Mouse (Mus musculus) stomach, embryonic 16.5 days (tissue): ENCODE results near the gene Zbtb11. TPM values are rescaled to one million over a fixed set of nuclear protein-coding genes. Genes with fewer than 3 reads are reported as not detected.

Experiments used
- ATAC-seq: fragments of 200-750 bp; cut with Nextera tagmentation; 2 replicates; pipeline ENCODE4 v1.8.0; 2017; ENCODE audit warnings: moderate number of reproducible peaks, moderate TSS enrichment; ENCODE audit not compliant: insufficient read depth, low FRiP score
- H3K27ac ChIP-seq: fragments of 300-500 bp; sonication (generic); 2 replicates; pipeline ENCODE4 v1.5.1; 2014; ENCODE audit warnings: low read length
- H3K27me3 ChIP-seq: fragments of 300-500 bp; sonication (generic); 2 replicates; pipeline ENCODE4 v1.6.1; 2014; ENCODE audit warnings: low read length, control low read depth, mixed read lengths; ENCODE audit not compliant: control insufficient read depth, insufficient read depth
- H3K36me3 ChIP-seq: fragments of 300-500 bp; sonication (generic); 2 replicates; pipeline ENCODE4 v1.6.1; 2014; ENCODE audit warnings: low read length; ENCODE audit not compliant: control insufficient read depth, insufficient read depth
- H3K4me1 ChIP-seq: fragments of 300-500 bp; sonication (generic); 2 replicates; pipeline ENCODE4 v1.6.1; 2014; ENCODE audit warnings: low read length, control low read depth, mixed read lengths; ENCODE audit not compliant: control insufficient read depth, insufficient read depth
- H3K4me2 ChIP-seq: fragments of 300-500 bp; sonication (generic); 2 replicates; pipeline ENCODE4 v1.6.1; 2014; ENCODE audit warnings: low read depth, low read length, mixed read lengths
- H3K4me3 ChIP-seq: fragments of 300-500 bp; sonication (generic); replicated peaks from 2 replicates; pipeline ENCODE4 v1.5.1; 2014; ENCODE audit warnings: mild to moderate bottlenecking, low read length
- H3K9ac ChIP-seq: fragments of 300-500 bp; sonication (generic); 2 replicates; pipeline ENCODE4 v1.6.1; 2014; ENCODE audit warnings: low read length
- H3K9me3 ChIP-seq: fragments of 300-500 bp; sonication (generic); replicated peaks from 2 replicates; pipeline ENCODE4 v1.6.1; 2016; ENCODE audit warnings: low read length, control low read depth; ENCODE audit not compliant: control insufficient read depth
- WGBS: fragments of 180-500 bp; shearing (Covaris S2); extraction: QIAGEN DNeasy Blood & Tissue Kit; methylation state at CpG from one replicate; pipeline ENCODE4 v1.1.7; 2014; 5-methylcytosine and 5-hydroxymethylcytosine counted together
- polyA plus RNA-seq: library from polyadenylated mRNA; unstranded; fragments of >200 nt; fragmentation: Nextera tagmentation; extraction: Ambion mirVana; gene quantifications from 2 replicates; pipeline ENCODE4 v1.2.1, GENCODE M21; 2015

Gene Zbtb11
- polyA plus RNA-seq: 14.8 and 15.8 TPM in 2 replicates

- peaks cover 19% of the 10 kb centered on the region for H3K36me3 ChIP-seq
- H3K9me3 ChIP-seq: no peaks in the 10 kb centered on the region
- under 1% methylated on average over 81 of the region's 86 CpGs for WGBS
- peak; percentile 97 for ATAC-seq
- peak within 1 kb of the TSS; percentile 85 for H3K4me2 ChIP-seq
- H3K4me1 ChIP-seq: peaks cover 26% of the 10 kb centered on the region
- H3K4me3 ChIP-seq: peak within 1 kb of the TSS; percentile 99
- peak within 1 kb of the TSS; percentile 90 for H3K27ac ChIP-seq
- no peaks in the 10 kb centered on the region for H3K27me3 ChIP-seq
- peak within 1 kb of the TSS; percentile 97 for H3K9ac ChIP-seq
Measured at GRCm38 (mm10) chr16:55973431-55974255, at the start of gene Zbtb11. Zbtb11 (plus strand) TSS chr16:55973883.

GRCm38 (mm10) chr16:55924010-55924409 is 49.7 kb upstream of the Zbtb11 start:
- Histone ChIP-seq H3K36me3 (0 out of 2 replicates have a peak, but pooled peaks cover 1% of the 10 kb centered on the region), H3K27me3 (no peaks in the 10 kb centered on the region), H3K4me2 (no peak overlapping the region), H3K27ac (no peak overlapping the region), H3K9ac (no peak overlapping the region), H3K4me1 (no peaks in the 10 kb centered on the region), H3K4me3 (no peak overlapping the region), H3K9me3 (no peaks in the 10 kb centered on the region)
- no peak for ATAC-seq
- 86% methylated on average over 4 of the region's 4 CpGs for WGBS

GRCm38 (mm10) chr16:55933681-55934343 is 39.9 kb upstream of the Zbtb11 start:
- peak overlapping the region; percentile 46; the same call in 1 of the 2 replicates for H3K27ac ChIP-seq
- WGBS: under 1% methylated on average over 32 of the region's 32 CpGs
- peak; percentile 17 for ATAC-seq

GRCm38 (mm10) chr16:55934453-55935037 is 39.1 kb upstream of the Zbtb11 start, which contains the start of gene Cep97:
Cep97 (minus strand) TSS chr16:55934855.
- Histone ChIP-seq H3K9me3 (no peaks in the 10 kb centered on the region), H3K27me3 (no peaks in the 10 kb centered on the region), H3K36me3 (no peaks in the 10 kb centered on the region), H3K4me1 (no peaks in the 10 kb centered on the region), H3K27ac (peak within 1 kb of the TSS; percentile 46; the same call in 1 of the 2 replicates), H3K9ac (peak within 1 kb of the TSS; percentile 83), H3K4me2 (peak within 1 kb of the TSS; percentile 71), H3K4me3 (peak within 1 kb of the TSS; percentile 90)
- peak; percentile 98 for ATAC-seq
- under 1% methylated on average over 24 of the region's 24 CpGs for WGBS

More at GRCm38 (mm10) chr16:55933681-55934343, 39.9 kb upstream of the Zbtb11 start:
- H3K9me3 ChIP-seq: no peaks in the 10 kb centered on the region
- H3K36me3 ChIP-seq: no peaks in the 10 kb centered on the region
- H3K4me1 ChIP-seq: no peaks in the 10 kb centered on the region
- peak overlapping the region; percentile 71 for H3K4me2 ChIP-seq
- peak overlapping the region; percentile 83 for H3K9ac ChIP-seq
- H3K27me3 ChIP-seq: no peaks in the 10 kb centered on the region
- peak overlapping the region; percentile 90 for H3K4me3 ChIP-seq

- Histone ChIP-seq H3K27me3 (no peaks in the 10 kb centered on the region), H3K9ac (no peak overlapping the region), H3K36me3 (no peaks in the 10 kb centered on the region), H3K4me3 (no peak overlapping the region), H3K9me3 (no peaks in the 10 kb centered on the region), H3K4me2 (no peak overlapping the region), H3K4me1 (no peaks in the 10 kb centered on the region), H3K27ac (no peak overlapping the region)
- 79% methylated on average over 4 of the region's 4 CpGs for WGBS
- ATAC-seq: no peak
Measured at GRCm38 (mm10) chr16:55938761-55939160, 34.9 kb upstream of the Zbtb11 start.

- H3K4me2 ChIP-seq: no peak overlapping the region
- H3K9ac ChIP-seq: no peak overlapping the region
- H3K9me3 ChIP-seq: no peaks in the 10 kb centered on the region
- WGBS: 80% methylated on average over 6 of the region's 6 CpGs
- H3K36me3 ChIP-seq: no peaks in the 10 kb centered on the region
- H3K27ac ChIP-seq: no peak overlapping the region
- H3K4me1 ChIP-seq: no peaks in the 10 kb centered on the region
- no peak overlapping the region for H3K4me3 ChIP-seq
- H3K27me3 ChIP-seq: no peaks in the 10 kb centered on the region
- no peak for ATAC-seq
Measured at GRCm38 (mm10) chr16:55939703-55940102, 34.0 kb upstream of the Zbtb11 start.

GRCm38 (mm10) chr16:55940781-55941180 is 32.9 kb upstream of the Zbtb11 start:
- ATAC-seq: no peak
- Histone ChIP-seq H3K4me3 (no peak overlapping the region), H3K4me2 (no peak overlapping the region), H3K27ac (no peak overlapping the region), H3K27me3 (no peaks in the 10 kb centered on the region), H3K4me1 (no peaks in the 10 kb centered on the region), H3K9me3 (no peaks in the 10 kb centered on the region), H3K9ac (no peak overlapping the region), H3K36me3 (no peaks in the 10 kb centered on the region)
- 84% methylated on average over 4 of the region's 4 CpGs for WGBS

GRCm38 (mm10) chr16:55947266-55947665 is 26.4 kb upstream of the Zbtb11 start:
- no peak for ATAC-seq
- no peaks in the 10 kb centered on the region for H3K9me3 ChIP-seq
- H3K27me3 ChIP-seq: no peaks in the 10 kb centered on the region
- H3K4me1 ChIP-seq: no peaks in the 10 kb centered on the region
- H3K27ac ChIP-seq: no peak overlapping the region
- H3K4me2 ChIP-seq: no peak overlapping the region
- H3K4me3 ChIP-seq: no peak overlapping the region
- no peak overlapping the region for H3K9ac ChIP-seq
- no peaks in the 10 kb centered on the region for H3K36me3 ChIP-seq
- 63% methylated on average over 3 of the region's 3 CpGs for WGBS
